Mouse (Mus musculus) lung, embryonic 16.5 days (tissue): ENCODE measurements around the gene Sh3glb2. TPM values are rescaled to one million over a fixed set of nuclear protein-coding genes. Genes with fewer than 3 reads are reported as not detected.
A peak's percentile ranks its signal among the peaks of the same experiment; 100 is the strongest.

ENCODE experiments used
- ATAC-seq: fragments of 200-750 bp; cut with Nextera tagmentation; 2 replicates; pipeline ENCODE4 v1.8.0; 2017; ENCODE audit warnings: low read depth, mild to moderate bottlenecking, moderate library complexity
- H3K27ac ChIP-seq: fragments of 300-500 bp; sonication (generic); 2 replicates; pipeline ENCODE4 v1.5.1; 2014; ENCODE audit warnings: mild to moderate bottlenecking, control low read depth, low read length
- H3K27me3 ChIP-seq: fragments of 300-500 bp; sonication (generic); 2 replicates; pipeline ENCODE4 v1.6.1; 2014; ENCODE audit warnings: low read depth, low read length, mixed read lengths; ENCODE audit not compliant: control insufficient read depth, insufficient read depth
- H3K36me3 ChIP-seq: fragments of 300-500 bp; sonication (generic); 2 replicates; pipeline ENCODE4 v1.6.1; 2014; ENCODE audit warnings: low read length; ENCODE audit not compliant: control insufficient read depth, insufficient read depth
- H3K4me1 ChIP-seq: fragments of 300-500 bp; sonication (generic); replicated peaks from 2 replicates; pipeline ENCODE4 v1.6.1; 2014; ENCODE audit warnings: low read length, mixed read lengths; ENCODE audit not compliant: control insufficient read depth, insufficient read depth
- H3K4me2 ChIP-seq: fragments of 300-500 bp; sonication (generic); 2 replicates; pipeline ENCODE4 v1.6.1; 2014; ENCODE audit warnings: low read depth, low read length, control low read depth
- H3K4me3 ChIP-seq: fragments of 300-500 bp; sonication (generic); 2 replicates; pipeline ENCODE4 v1.5.1; 2014; ENCODE audit warnings: mild to moderate bottlenecking, low read length, control low read depth
- H3K9ac ChIP-seq: fragments of 300-500 bp; sonication (generic); 2 replicates; pipeline ENCODE4 v1.6.1; 2014; ENCODE audit warnings: low read length, control low read depth
- H3K9me3 ChIP-seq: fragments of 300-500 bp; sonication (generic); 2 replicates; pipeline ENCODE4 v1.6.1; 2016; ENCODE audit warnings: low read length; ENCODE audit not compliant: control insufficient read depth
- WGBS: fragments of 180-500 bp; shearing (Covaris S2); extraction: QIAGEN DNeasy Blood & Tissue Kit; methylation state at CpG from one replicate; pipeline ENCODE4 v1.1.7; 2014; 5-methylcytosine and 5-hydroxymethylcytosine counted together
- polyA plus RNA-seq: library from polyadenylated mRNA; unstranded; fragments of >200 nt; fragmentation: Nextera tagmentation; extraction: Ambion mirVana; gene quantifications from 2 replicates; pipeline ENCODE4 v1.2.1, GENCODE M21; 2015

The Sh3glb2 gene
- polyA plus RNA-seq, 1 experiment from 2014 or later = 83.9 TPM

DNA sequence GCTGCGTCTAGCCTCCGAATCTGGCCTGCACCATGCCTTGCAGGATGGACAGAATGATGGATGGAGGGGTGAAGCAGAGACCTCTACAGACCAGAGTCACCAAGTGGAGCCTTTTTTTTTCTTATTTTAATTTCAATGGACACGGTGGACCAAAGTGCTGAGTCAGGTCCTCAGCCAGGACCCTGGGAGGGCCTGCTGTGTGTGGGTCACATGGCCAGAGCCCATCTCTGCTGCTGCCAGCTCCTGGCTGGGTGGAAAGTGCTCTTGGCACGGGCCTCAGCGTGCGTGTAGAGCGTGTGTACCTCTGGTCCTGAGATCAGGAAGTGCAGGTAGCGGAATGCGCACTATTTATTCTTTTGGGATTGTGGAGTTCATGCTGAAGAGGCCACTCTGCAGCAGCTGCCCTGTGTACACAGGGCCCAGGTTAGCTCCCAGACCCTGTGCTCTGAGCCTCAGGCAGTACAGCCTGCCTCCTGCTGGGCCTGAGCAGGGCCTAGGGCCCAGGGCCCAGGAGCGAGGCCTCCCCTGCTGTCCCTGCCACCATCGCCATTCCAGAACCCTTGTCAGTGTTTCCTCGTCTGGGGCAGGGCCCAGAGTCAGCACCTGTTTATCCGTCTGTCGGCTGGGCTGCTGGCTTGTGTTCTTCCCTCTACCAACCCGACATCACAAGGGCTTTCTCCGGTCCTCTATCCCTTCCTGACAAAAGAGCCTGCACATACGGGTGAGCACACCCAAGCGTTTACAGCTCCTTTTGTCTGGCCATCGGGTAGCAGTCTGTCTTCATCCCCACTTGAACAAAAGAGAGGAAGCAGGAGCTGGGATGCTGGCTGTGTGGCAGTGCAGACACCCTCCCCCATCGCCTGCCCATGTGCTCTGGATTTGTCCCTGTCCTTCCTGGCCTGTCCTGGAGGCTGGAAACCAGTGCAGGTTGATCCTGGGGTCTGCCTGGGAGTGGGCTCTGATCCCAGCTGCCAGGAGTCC is 40.3 kb upstream of the Sh3glb2 start:
- Histone ChIP-seq H3K27me3 (no peaks in the 10 kb centered on the region), H3K4me3 (no peak overlapping the region), H3K4me1 (peaks cover 13% of the 10 kb centered on the region; the same call in 1 of the 2 replicates), H3K27ac (peak overlapping the region; percentile 91), H3K9me3 (no peaks in the 10 kb centered on the region), H3K9ac (peak overlapping the region; percentile 33), H3K4me2 (no peak overlapping the region), H3K36me3 (peaks cover 34% of the 10 kb centered on the region)
- ATAC-seq = peak; percentile 94
- 50% methylated on average over 20 of the region's 20 CpGs for WGBS

DNA sequence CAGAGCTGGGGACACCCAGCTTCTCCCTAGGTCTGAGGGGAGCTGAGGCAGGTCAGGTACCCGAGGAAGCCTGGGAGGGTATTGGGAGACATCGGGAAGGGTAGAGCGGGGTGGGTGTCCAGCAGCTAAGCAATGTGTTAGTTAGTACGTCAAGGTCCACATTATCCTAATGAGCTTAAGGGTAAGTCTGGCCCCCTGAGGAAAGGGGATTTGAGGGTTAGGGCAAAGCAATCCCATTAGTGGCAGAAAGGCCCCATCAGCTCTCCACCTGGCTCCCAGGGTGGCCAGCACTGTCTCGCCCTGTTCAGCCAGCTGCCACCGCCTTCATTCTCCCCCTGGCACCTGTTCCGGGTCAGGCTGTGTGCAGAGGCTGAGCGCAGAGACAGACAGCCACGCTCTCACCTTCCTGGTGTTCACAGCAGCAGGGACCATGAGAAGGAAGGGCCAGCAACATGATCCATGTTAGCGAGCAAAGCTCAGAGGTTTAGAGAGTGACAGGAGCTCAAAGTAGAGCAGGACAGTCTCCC is 38.9 kb upstream of the Sh3glb2 start:
- Histone ChIP-seq H3K4me3 (no peak overlapping the region), H3K4me1 (peaks cover 21% of the 10 kb centered on the region), H3K27me3 (no peaks in the 10 kb centered on the region), H3K9me3 (no peaks in the 10 kb centered on the region), H3K9ac (peak overlapping the region; percentile 27), H3K36me3 (peaks cover 34% of the 10 kb centered on the region), H3K27ac (peak overlapping the region; percentile 91), H3K4me2 (no peak overlapping the region)
- 87% methylated on average over 10 of the region's 10 CpGs for WGBS
- no peak for ATAC-seq

DNA sequence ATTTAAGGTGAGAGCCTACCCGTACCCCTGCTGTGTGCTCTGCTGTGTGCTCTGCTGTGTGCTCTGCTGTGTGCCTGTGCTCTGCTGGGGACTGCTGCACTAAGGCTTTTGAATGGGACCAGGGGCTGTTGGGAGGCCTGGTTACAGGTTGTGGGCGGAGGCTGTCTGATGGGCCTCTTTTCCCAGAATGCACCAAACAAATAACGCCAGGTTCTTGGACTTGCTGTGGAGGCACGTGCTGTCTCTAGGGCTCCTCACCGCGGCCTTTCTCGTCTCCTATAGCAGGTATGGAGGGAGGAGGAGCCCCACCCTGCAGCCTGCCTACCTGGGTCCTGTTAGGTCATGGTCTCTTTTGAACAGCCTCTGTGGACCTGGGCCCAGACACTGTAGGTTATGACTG is 37.1 kb upstream of the Sh3glb2 start:
- ATAC-seq = no peak
- no peak overlapping the region for H3K27ac ChIP-seq
- no peak overlapping the region for H3K4me2 ChIP-seq
- H3K27me3 ChIP-seq = no peaks in the 10 kb centered on the region
- H3K36me3 ChIP-seq = peaks cover 28% of the 10 kb centered on the region
- H3K4me3 ChIP-seq = no peak overlapping the region
- 91% methylated on average over 7 of the region's 7 CpGs for WGBS
- no peak overlapping the region for H3K9ac ChIP-seq
- no peaks in the 10 kb centered on the region for H3K9me3 ChIP-seq
- H3K4me1 ChIP-seq = peaks cover 21% of the 10 kb centered on the region

DNA sequence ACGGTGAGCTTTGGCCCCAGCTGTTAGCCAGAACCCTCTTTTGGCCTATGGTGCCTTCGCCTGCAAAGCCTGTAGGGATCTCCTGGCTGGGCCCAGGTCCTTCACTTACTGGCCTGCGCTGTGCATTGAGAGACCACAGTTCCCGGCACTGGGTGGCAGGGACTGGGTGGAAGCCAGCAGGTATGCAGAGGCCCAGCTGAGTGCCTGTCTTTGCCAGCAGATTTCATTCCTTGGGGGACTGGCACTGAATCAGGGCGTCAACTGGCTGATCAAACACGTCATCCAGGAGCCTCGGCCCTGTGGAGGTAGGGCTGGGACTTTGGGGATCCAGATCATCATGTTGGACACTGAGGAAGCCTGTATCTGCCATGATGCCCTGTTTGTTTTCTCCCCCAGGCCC is 36.6 kb upstream of the Sh3glb2 start:
- H3K27ac ChIP-seq = no peak overlapping the region
- H3K4me1 ChIP-seq = peaks cover 21% of the 10 kb centered on the region
- WGBS = 91% methylated on average over 7 of the region's 7 CpGs
- no peaks in the 10 kb centered on the region for H3K9me3 ChIP-seq
- no peak overlapping the region for H3K4me3 ChIP-seq
- no peak overlapping the region for H3K9ac ChIP-seq
- H3K27me3 ChIP-seq = no peaks in the 10 kb centered on the region
- ATAC-seq = no peak
- H3K4me2 ChIP-seq = no peak overlapping the region
- H3K36me3 ChIP-seq = peaks cover 28% of the 10 kb centered on the region

DNA sequence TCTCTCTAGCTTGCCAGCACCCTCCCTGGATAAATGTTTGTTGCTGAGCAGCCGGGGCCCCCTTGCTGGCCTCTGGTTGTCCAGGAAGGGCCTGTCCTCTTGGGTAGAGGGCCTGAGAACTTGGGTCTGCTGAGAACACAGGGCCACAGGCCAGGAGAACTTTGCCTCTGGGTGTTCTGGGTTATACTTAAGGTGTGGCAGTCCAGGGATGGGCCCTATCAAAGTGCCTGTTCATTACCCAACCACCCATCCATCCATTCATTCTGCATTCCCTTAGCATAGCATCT is 34.2 kb upstream of the Sh3glb2 start:
- peak overlapping the region; percentile 91 for H3K4me2 ChIP-seq
- peak overlapping the region; percentile 88 for H3K9ac ChIP-seq
- H3K9me3 ChIP-seq = 0 out of 2 replicates have a peak, but pooled peaks cover 3% of the 10 kb centered on the region
- 47% methylated on average over 1 of the region's 1 CpGs for WGBS
- peak overlapping the region; percentile 97 for H3K27ac ChIP-seq
- H3K36me3 ChIP-seq = peaks cover 26% of the 10 kb centered on the region
- H3K4me3 ChIP-seq = peak overlapping the region; percentile 71
- H3K4me1 ChIP-seq = peaks cover 10% of the 10 kb centered on the region
- ATAC-seq = no peak
- no peaks in the 10 kb centered on the region for H3K27me3 ChIP-seq

DNA sequence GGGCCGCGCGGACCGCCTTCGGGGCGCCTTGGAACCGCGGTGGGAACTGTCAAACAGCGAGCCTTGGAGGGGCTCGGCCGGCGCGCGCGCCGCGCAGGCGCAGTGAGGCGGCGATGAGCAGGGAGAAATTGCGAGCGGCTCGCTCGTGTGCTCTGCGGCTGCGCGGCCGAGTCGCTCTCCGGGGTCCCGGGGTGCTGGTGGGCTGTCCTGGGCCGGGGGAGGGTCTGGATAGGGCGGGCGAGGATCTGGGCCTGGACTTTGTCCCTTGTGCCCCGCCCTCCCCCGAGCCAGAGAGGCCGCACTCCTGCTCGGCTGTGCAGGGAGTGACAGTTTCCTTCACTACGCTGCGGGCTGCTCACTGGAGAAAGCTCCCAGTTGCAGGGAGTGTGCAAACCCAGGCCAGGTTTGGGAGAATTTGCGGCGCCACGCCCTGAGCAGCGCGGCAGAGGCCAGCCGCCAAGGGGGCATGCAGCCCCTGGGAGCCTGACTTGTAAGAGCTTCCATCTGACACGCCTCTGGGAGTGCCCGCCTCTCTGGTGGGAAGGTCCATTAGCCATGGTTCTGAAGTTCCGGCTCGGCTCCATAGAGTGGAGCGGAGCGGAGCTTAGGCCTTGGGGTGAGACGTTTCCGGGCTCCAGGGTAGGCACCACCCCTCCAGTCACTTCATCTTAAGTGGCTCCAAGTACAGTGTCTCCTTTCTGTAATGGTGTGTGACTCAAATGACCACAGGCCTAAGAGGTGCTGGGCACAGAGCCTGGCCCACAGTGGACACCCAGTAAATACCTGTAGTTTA is 33.6 kb upstream of the Sh3glb2 start:
- Histone ChIP-seq H3K9ac (peak overlapping the region; percentile 88), H3K4me1 (peaks cover 8% of the 10 kb centered on the region), H3K9me3 (0 out of 2 replicates have a peak, but pooled peaks cover 3% of the 10 kb centered on the region), H3K4me3 (peak overlapping the region; percentile 71), H3K27me3 (no peaks in the 10 kb centered on the region), H3K27ac (peak overlapping the region; percentile 97), H3K4me2 (peak overlapping the region; percentile 91), H3K36me3 (peaks cover 21% of the 10 kb centered on the region)
- WGBS = under 1% methylated on average over 49 of the region's 54 CpGs
- peak; percentile 70 for ATAC-seq

DNA sequence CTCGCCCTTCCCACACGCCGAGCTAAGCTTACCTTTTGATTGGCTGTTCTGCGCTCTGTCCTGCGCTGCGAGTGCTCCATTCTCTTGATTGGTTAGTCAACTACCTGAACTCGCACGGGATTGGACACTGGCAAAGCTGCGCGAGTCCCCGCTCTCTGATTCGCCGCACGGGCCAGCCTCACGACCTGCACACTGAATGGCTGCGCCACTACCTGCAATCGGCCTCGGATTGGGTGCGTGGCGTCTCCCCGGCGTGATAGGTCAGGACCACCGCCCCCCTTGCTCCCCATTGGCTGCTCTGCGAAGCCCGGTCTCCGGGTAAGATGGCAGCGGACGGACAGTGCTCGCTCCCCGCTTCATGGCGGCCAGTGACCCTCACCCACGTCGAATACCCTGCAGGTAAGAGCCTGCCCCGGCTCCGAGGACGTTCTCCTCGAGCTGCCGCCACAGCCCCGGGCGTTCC is 33.0 kb upstream of the Sh3glb2 start, which contains the start of gene Dolpp1:
TSS of gene Dolpp1 (plus strand) at position 141 of the 463 bp plus-strand sequence.
- peak within 1 kb of the TSS; percentile 71 for H3K4me3 ChIP-seq
- H3K4me1 ChIP-seq = peaks cover 8% of the 10 kb centered on the region
- ATAC-seq = peak; percentile 95
- peaks cover 15% of the 10 kb centered on the region for H3K36me3 ChIP-seq
- H3K27me3 ChIP-seq = no peaks in the 10 kb centered on the region
- H3K9ac ChIP-seq = peak within 1 kb of the TSS; percentile 88
- H3K4me2 ChIP-seq = peak within 1 kb of the TSS; percentile 91
- 0 out of 2 replicates have a peak, but pooled peaks cover 3% of the 10 kb centered on the region for H3K9me3 ChIP-seq
- H3K27ac ChIP-seq = peak within 1 kb of the TSS; percentile 97
- 0% methylated on average over 40 of the region's 40 CpGs for WGBS

DNA sequence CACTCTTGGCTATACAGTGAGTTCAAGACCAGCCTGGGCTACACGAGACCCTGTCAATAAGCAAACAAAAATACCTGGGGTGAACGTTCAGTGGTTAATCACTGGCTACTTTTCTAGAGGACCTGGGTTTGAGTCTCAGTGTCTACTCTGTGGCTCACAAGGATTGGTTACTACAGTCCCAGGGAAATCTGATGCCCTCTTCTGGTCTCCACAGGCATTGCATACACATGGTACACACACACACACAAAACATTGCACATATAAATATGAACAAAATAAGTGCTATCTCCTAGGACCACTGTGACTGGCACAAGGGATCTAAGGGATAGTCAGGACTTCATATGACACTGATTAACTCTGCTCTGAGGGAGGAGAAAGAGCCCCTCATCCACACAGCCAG is 29.9 kb upstream of the Sh3glb2 start:
- Histone ChIP-seq H3K4me1 (peaks cover 8% of the 10 kb centered on the region), H3K4me3 (no peak overlapping the region), H3K9me3 (0 out of 2 replicates have a peak, but pooled peaks cover 3% of the 10 kb centered on the region), H3K9ac (no peak overlapping the region), H3K4me2 (no peak overlapping the region), H3K36me3 (peaks cover 2% of the 10 kb centered on the region; the same call in 1 of the 2 replicates), H3K27me3 (no peaks in the 10 kb centered on the region), H3K27ac (no peak overlapping the region)
- ATAC-seq = no peak
- WGBS = 86% methylated on average over 2 of the region's 2 CpGs
